Mouse (Mus musculus) A20 (cell line): ENCODE measurements around the gene Sspo.

Experiments
- DNase-seq: peaks from one replicate; pipeline ENCODE4 v3.0.0-alpha.2; 2011; ENCODE audit warnings: low read depth, low spot score

Sspo gene

GRCm38 (mm10) chr6:48539860-48540259 is 91.8 kb downstream of the Sspo start:
- no peak for DNase-seq

- DNase-seq: no peak
Observed at GRCm38 (mm10) chr6:48540721-48541120, 92.7 kb downstream of the Sspo start.

GRCm38 (mm10) chr6:48541560-48542450 is 93.8 kb downstream of the Sspo start:
- no peak for DNase-seq

- DNase-seq: no peak
Observed at GRCm38 (mm10) chr6:48542631-48543030, 94.6 kb downstream of the Sspo start.

- no peak for DNase-seq
Observed at GRCm38 (mm10) chr6:48545251-48545650, 97.2 kb downstream of the Sspo start.

DNA sequence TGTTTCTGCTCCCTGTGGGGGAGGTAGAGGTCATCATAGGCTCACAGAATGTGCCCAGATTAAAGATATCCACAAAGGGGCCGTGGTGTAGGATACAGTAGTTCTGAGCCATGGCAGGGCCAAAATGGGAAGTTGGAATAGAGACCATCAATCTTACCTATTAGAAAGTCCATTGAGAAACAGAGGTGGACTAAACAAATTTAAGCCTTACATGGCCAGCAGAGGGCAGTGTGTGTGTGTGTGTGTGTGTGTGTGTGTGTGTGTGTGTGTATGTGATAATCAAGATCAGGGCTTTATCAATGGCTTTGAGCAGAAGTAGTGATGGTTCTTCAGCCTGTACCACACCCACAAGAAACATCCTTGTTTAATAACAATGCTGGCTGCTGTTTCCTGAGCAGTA is 98.2 kb downstream of the Sspo start:
- DNase-seq: peak; percentile 55

GRCm38 (mm10) chr6:48546858-48547257 is 98.8 kb downstream of the Sspo start:
- DNase-seq: no peak

DNA sequence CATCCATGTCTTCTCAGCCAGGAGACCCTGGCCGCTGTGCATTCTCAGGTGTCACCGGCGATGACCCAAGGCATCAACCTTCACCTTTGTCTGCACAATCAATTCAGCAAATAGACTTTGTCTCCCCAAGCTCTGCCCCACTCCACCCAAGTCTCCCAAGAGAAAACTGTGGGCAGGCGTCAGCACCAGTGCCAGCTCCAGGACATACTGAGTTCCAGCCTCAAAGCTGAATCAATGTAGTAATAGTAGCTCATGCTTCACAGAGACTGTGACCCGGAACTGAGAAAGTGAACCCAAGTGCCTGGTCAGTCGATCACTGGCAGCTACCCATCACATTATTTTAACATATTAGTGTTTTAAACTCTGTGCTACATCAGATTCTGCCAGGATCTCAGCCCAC is 100.3 kb downstream of the Sspo start:
- no peak for DNase-seq
